Mouse (Mus musculus): Measurements from ENCODE around the gene Pex6. TPM values are rescaled to one million over a fixed set of nuclear protein-coding genes. Genes with fewer than 3 reads are reported as not detected.

The Pex6 gene
- polyA plus RNA-seq, 1 experiment from 2014 or later: 18.8 TPM

- whole genome bisulfite sequencing: 89% methylated on average over 4 of the region's 4 CpGs
- peaks cover 14% of the 10 kb centered on the region for H3K36me3 ChIP-seq (ENCODE audit: control insufficient read depth, insufficient read depth, low read length)
- H3K9ac ChIP-seq (replicated peaks; ENCODE audit: low read depth, low read length): no peak overlapping the region
- H3K4me1 ChIP-seq (ENCODE audit: control insufficient read depth, insufficient read depth, low read length): no peaks in the 10 kb centered on the region
- no peak for ATAC-seq (ENCODE audit: insufficient number of reproducible peaks, insufficient read depth, low FRiP score, low read depth)
- H3K27me3 ChIP-seq (ENCODE audit: control insufficient read depth, insufficient read depth, low read length): no peaks in the 10 kb centered on the region
- H3K9me3 ChIP-seq (ENCODE audit: control insufficient read depth, low read depth, low read length): no peaks in the 10 kb centered on the region
- no peak overlapping the region for H3K4me2 ChIP-seq (replicated peaks; ENCODE audit: low read depth, low read length)
- H3K4me3 ChIP-seq (ENCODE audit: low read depth, low read length): no peak overlapping the region
- H3K27ac ChIP-seq (ENCODE audit: low read length): no peak overlapping the region
These were observed 59.8 kb downstream of the Pex6 start for GRCm38 (mm10) chr17:46771025-46771424.

- H3K9me3 ChIP-seq (ENCODE audit: control insufficient read depth, low read depth, low read length): no peaks in the 10 kb centered on the region
- 53% methylated on average over 17 of the region's 17 CpGs for WGBS
- H3K36me3 ChIP-seq (ENCODE audit: control insufficient read depth, insufficient read depth, low read length): peaks cover 20% of the 10 kb centered on the region
- no peaks in the 10 kb centered on the region for H3K4me1 ChIP-seq (ENCODE audit: control insufficient read depth, insufficient read depth, low read length)
- H3K9ac ChIP-seq (replicated peaks; ENCODE audit: low read depth, low read length): peak overlapping the region; percentile 63; the same call in 1 of the 2 replicates
- peak overlapping the region; percentile 64 for H3K4me2 ChIP-seq (replicated peaks; ENCODE audit: low read depth, low read length)
- peak overlapping the region; percentile 75; the same call in 1 of the 2 replicates for H3K27ac ChIP-seq (ENCODE audit: low read length)
- H3K4me3 ChIP-seq (ENCODE audit: low read depth, low read length): peak overlapping the region; percentile 71
- no peak for ATAC-seq (ENCODE audit: insufficient number of reproducible peaks, insufficient read depth, low FRiP score, low read depth)
- H3K27me3 ChIP-seq (ENCODE audit: control insufficient read depth, insufficient read depth, low read length): no peaks in the 10 kb centered on the region
These were observed 60.4 kb downstream of the Pex6 start for GRCm38 (mm10) chr17:46771616-46772015.

GRCm38 (mm10) chr17:46772038-46772403 lies 60.8 kb downstream of the Pex6 start:
- 5% methylated on average over 5 of the region's 5 CpGs for WGBS

GRCm38 (mm10) chr17:46772404-46773277 lies 61.4 kb downstream of the Pex6 start, which contains the start of gene 2310039H08Rik:
2310039H08Rik (plus strand) TSS chr17:46772635.
- H3K9ac ChIP-seq (replicated peaks; ENCODE audit: low read depth, low read length): peak within 1 kb of the TSS; percentile 63
- peak within 1 kb of the TSS; percentile 75 for H3K27ac ChIP-seq (ENCODE audit: low read length)
- under 1% methylated on average over 50 of the region's 50 CpGs for WGBS
- no peaks in the 10 kb centered on the region for H3K27me3 ChIP-seq (ENCODE audit: control insufficient read depth, insufficient read depth, low read length)
- H3K36me3 ChIP-seq (ENCODE audit: control insufficient read depth, insufficient read depth, low read length): peaks cover 27% of the 10 kb centered on the region
- H3K4me2 ChIP-seq (replicated peaks; ENCODE audit: low read depth, low read length): peak within 1 kb of the TSS; percentile 64
- peak; percentile 88 for ATAC-seq (ENCODE audit: insufficient number of reproducible peaks, insufficient read depth, low FRiP score, low read depth)
- peak within 1 kb of the TSS; percentile 71 for H3K4me3 ChIP-seq (ENCODE audit: low read depth, low read length)
- H3K9me3 ChIP-seq (ENCODE audit: control insufficient read depth, low read depth, low read length): no peaks in the 10 kb centered on the region
- no peaks in the 10 kb centered on the region for H3K4me1 ChIP-seq (ENCODE audit: control insufficient read depth, insufficient read depth, low read length)

More at GRCm38 (mm10) chr17:46772038-46772403, 60.8 kb downstream of the Pex6 start:
- Histone ChIP-seq H3K36me3 (ENCODE audit: control insufficient read depth, insufficient read depth, low read length) (peaks cover 22% of the 10 kb centered on the region), H3K4me1 (ENCODE audit: control insufficient read depth, insufficient read depth, low read length) (no peaks in the 10 kb centered on the region), H3K9me3 (ENCODE audit: control insufficient read depth, low read depth, low read length) (no peaks in the 10 kb centered on the region), H3K9ac (replicated peaks; ENCODE audit: low read depth, low read length) (peak overlapping the region; percentile 63; the same call in 1 of the 2 replicates), H3K4me2 (replicated peaks; ENCODE audit: low read depth, low read length) (peak overlapping the region; percentile 64), H3K4me3 (ENCODE audit: low read depth, low read length) (peak overlapping the region; percentile 71), H3K27ac (ENCODE audit: low read length) (peak overlapping the region; percentile 75), H3K27me3 (ENCODE audit: control insufficient read depth, insufficient read depth, low read length) (no peaks in the 10 kb centered on the region)
- no peak for ATAC-seq (ENCODE audit: insufficient number of reproducible peaks, insufficient read depth, low FRiP score, low read depth)

GRCm38 (mm10) chr17:46773278-46774130 lies 62.2 kb downstream of the Pex6 start:
- Histone ChIP-seq H3K27me3 (ENCODE audit: control insufficient read depth, insufficient read depth, low read length) (no peaks in the 10 kb centered on the region), H3K27ac (ENCODE audit: low read length) (peak overlapping the region; percentile 75; the same call in 1 of the 2 replicates), H3K36me3 (ENCODE audit: control insufficient read depth, insufficient read depth, low read length) (peaks cover 36% of the 10 kb centered on the region), H3K4me3 (ENCODE audit: low read depth, low read length) (peak overlapping the region; percentile 71), H3K9ac (replicated peaks; ENCODE audit: low read depth, low read length) (peak overlapping the region; percentile 63), H3K9me3 (ENCODE audit: control insufficient read depth, low read depth, low read length) (no peaks in the 10 kb centered on the region), H3K4me2 (replicated peaks; ENCODE audit: low read depth, low read length) (peak overlapping the region; percentile 64), H3K4me1 (ENCODE audit: control insufficient read depth, insufficient read depth, low read length) (no peaks in the 10 kb centered on the region)
- no peak for ATAC-seq (ENCODE audit: insufficient number of reproducible peaks, insufficient read depth, low FRiP score, low read depth)
- 9% methylated on average over 20 of the region's 20 CpGs for WGBS

- 31% methylated on average over 2 of the region's 2 CpGs for WGBS
- no peaks in the 10 kb centered on the region for H3K9me3 ChIP-seq (ENCODE audit: control insufficient read depth, low read depth, low read length)
- H3K4me1 ChIP-seq (ENCODE audit: control insufficient read depth, insufficient read depth, low read length): no peaks in the 10 kb centered on the region
- peak overlapping the region; percentile 64; the same call in 1 of the 2 replicates for H3K4me2 ChIP-seq (replicated peaks; ENCODE audit: low read depth, low read length)
- no peaks in the 10 kb centered on the region for H3K27me3 ChIP-seq (ENCODE audit: control insufficient read depth, insufficient read depth, low read length)
- ATAC-seq (ENCODE audit: insufficient number of reproducible peaks, insufficient read depth, low FRiP score, low read depth): no peak
- H3K36me3 ChIP-seq (ENCODE audit: control insufficient read depth, insufficient read depth, low read length): peaks cover 42% of the 10 kb centered on the region
- no peak overlapping the region for H3K27ac ChIP-seq (ENCODE audit: low read length)
- H3K9ac ChIP-seq (replicated peaks; ENCODE audit: low read depth, low read length): no peak overlapping the region
- H3K4me3 ChIP-seq (ENCODE audit: low read depth, low read length): no peak overlapping the region
These were observed 62.8 kb downstream of the Pex6 start for GRCm38 (mm10) chr17:46774131-46774472.

GRCm38 (mm10) chr17:46775070-46775469 lies 63.8 kb downstream of the Pex6 start:
- Histone ChIP-seq H3K36me3 (ENCODE audit: control insufficient read depth, insufficient read depth, low read length) (peaks cover 51% of the 10 kb centered on the region), H3K4me2 (replicated peaks; ENCODE audit: low read depth, low read length) (no peak overlapping the region), H3K4me1 (ENCODE audit: control insufficient read depth, insufficient read depth, low read length) (no peaks in the 10 kb centered on the region), H3K9ac (replicated peaks; ENCODE audit: low read depth, low read length) (no peak overlapping the region), H3K27ac (ENCODE audit: low read length) (no peak overlapping the region), H3K9me3 (ENCODE audit: control insufficient read depth, low read depth, low read length) (no peaks in the 10 kb centered on the region), H3K27me3 (ENCODE audit: control insufficient read depth, insufficient read depth, low read length) (no peaks in the 10 kb centered on the region), H3K4me3 (ENCODE audit: low read depth, low read length) (no peak overlapping the region)
- ATAC-seq (ENCODE audit: insufficient number of reproducible peaks, insufficient read depth, low FRiP score, low read depth): no peak
- 87% methylated on average over 9 of the region's 9 CpGs for WGBS
